Comparison of ENCODE assay signal across 11 mouse cellular contexts in the genomic region with DNA sequence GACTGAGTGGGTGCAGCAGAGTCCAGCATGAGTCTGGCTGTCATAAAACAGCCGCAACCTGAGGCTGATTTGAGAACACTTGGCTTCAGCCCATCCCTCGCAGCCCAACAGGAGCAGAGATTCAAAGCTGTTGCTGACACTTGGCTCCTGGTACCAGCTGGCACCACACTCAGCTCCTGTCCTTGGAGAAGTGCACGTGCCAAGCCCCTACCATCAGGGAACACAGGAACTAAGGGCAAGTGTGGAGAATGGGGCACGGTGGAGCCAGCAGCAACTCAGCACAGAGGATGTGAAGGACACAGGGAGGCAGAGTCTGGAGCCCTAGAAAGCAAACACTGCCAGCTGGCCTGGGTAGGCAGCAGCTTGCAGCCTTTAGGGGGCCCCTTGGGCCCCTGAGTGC. TPM values are rescaled to one million over a fixed set of nuclear protein-coding genes. Genes with fewer than 3 reads are reported as not detected.
DNase-seq lines count a peak whose midpoint lies in the region; ATAC-seq lines count a peak whose summit lies in the region.
"Had no signal": no experiment of that assay in that cellular context is flagged by ENCODE, and none has a peak within 500 bp of the region (broad histone marks: within the 10 kb centered on the region; RNA-seq: fewer than 3 reads in every experiment).

No protein-coding gene starts in this region.

- H3K9ac ChIP-seq in midbrain, embryonic 11.5 days (ENCODE audit: low read length): no peak overlapping the region
- no peak overlapping the region for H3K9ac ChIP-seq in forebrain, embryonic 15.5 days (replicated peaks)
- H3K9ac ChIP-seq in midbrain, embryonic 13.5 days (replicated peaks): peak overlapping the region; percentile 19; the same call in 1 of the 2 replicates
- H3K9ac ChIP-seq in kidney, embryonic 15.5 days: no peak overlapping the region
- H3K9ac ChIP-seq: neural tube, embryonic 12.5 days had no signal

- no peak overlapping the region for H3K4me2 ChIP-seq in midbrain, embryonic 11.5 days
- no peak overlapping the region for H3K4me2 ChIP-seq in forebrain, embryonic 15.5 days (replicated peaks)
- H3K4me2 ChIP-seq in midbrain, embryonic 13.5 days (replicated peaks): no peak overlapping the region
- no peak overlapping the region for H3K4me2 ChIP-seq in kidney, embryonic 15.5 days
- H3K4me2 ChIP-seq: neural tube, embryonic 12.5 days had no signal

- no peaks in the 10 kb centered on the region for H3K9me3 ChIP-seq in midbrain, embryonic 10.5 days (replicated peaks)
- H3K9me3 ChIP-seq in midbrain, embryonic 11.5 days (ENCODE audit: control insufficient read depth, low read length): no peaks in the 10 kb centered on the region
- no peaks in the 10 kb centered on the region for H3K9me3 ChIP-seq in forebrain, embryonic 15.5 days
- H3K9me3 ChIP-seq in midbrain, embryonic 13.5 days: no peaks in the 10 kb centered on the region
- no peaks in the 10 kb centered on the region for H3K9me3 ChIP-seq in kidney, embryonic 15.5 days (replicated peaks)
- H3K9me3 ChIP-seq: neural tube, embryonic 12.5 days had no signal

- 24% methylated on average over 4 of the region's 4 CpGs for WGBS in midbrain, embryonic 10.5 days
- 33% methylated on average over 4 of the region's 4 CpGs for WGBS in midbrain, embryonic 11.5 days
- 13% methylated on average over 4 of the region's 4 CpGs for WGBS in forebrain, embryonic 15.5 days
- 17% methylated on average over 4 of the region's 4 CpGs for WGBS in midbrain, embryonic 13.5 days
- 16% methylated on average over 4 of the region's 4 CpGs for WGBS in kidney, embryonic 15.5 days

- no peaks in the 10 kb centered on the region for H3K36me3 ChIP-seq in midbrain, embryonic 10.5 days
- no peaks in the 10 kb centered on the region for H3K36me3 ChIP-seq in midbrain, embryonic 11.5 days (ENCODE audit: control insufficient read depth, insufficient read depth, low read length)
- H3K36me3 ChIP-seq in forebrain, embryonic 15.5 days: no peaks in the 10 kb centered on the region
- H3K36me3 ChIP-seq in midbrain, embryonic 13.5 days: no peaks in the 10 kb centered on the region
- H3K36me3 ChIP-seq in kidney, embryonic 15.5 days: no peaks in the 10 kb centered on the region
- H3K36me3 ChIP-seq: neural tube, embryonic 12.5 days had no signal

- no peaks in the 10 kb centered on the region for H3K27me3 ChIP-seq in midbrain, embryonic 10.5 days (ENCODE audit: low read depth, poor library complexity, severe bottlenecking)
- no peaks in the 10 kb centered on the region for H3K27me3 ChIP-seq in midbrain, embryonic 11.5 days (ENCODE audit: control insufficient read depth, insufficient read depth, low read length)
- H3K27me3 ChIP-seq in forebrain, embryonic 15.5 days: no peaks in the 10 kb centered on the region
- H3K27me3 ChIP-seq in midbrain, embryonic 13.5 days: no peaks in the 10 kb centered on the region
- H3K27me3 ChIP-seq in kidney, embryonic 15.5 days: peaks cover 5% of the 10 kb centered on the region; the same call in 1 of the 2 replicates
- H3K27me3 ChIP-seq: neural tube, embryonic 12.5 days had no signal

- no peak overlapping the region for H3K4me3 ChIP-seq in midbrain, embryonic 10.5 days
- H3K4me3 ChIP-seq in midbrain, embryonic 11.5 days (ENCODE audit: low read depth, low read length): no peak overlapping the region
- H3K4me3 ChIP-seq in forebrain, embryonic 15.5 days: no peak overlapping the region
- no peak overlapping the region for H3K4me3 ChIP-seq in midbrain, embryonic 13.5 days (replicated peaks)
- H3K4me3 ChIP-seq in kidney, embryonic 15.5 days (replicated peaks): no peak overlapping the region
- H3K4me3 ChIP-seq: neural tube, embryonic 12.5 days had no signal

- peaks cover 24% of the 10 kb centered on the region for H3K4me1 ChIP-seq in midbrain, embryonic 10.5 days
- H3K4me1 ChIP-seq in midbrain, embryonic 11.5 days (ENCODE audit: control insufficient read depth, insufficient read depth, low read length): no peaks in the 10 kb centered on the region
- peaks cover 20% of the 10 kb centered on the region for H3K4me1 ChIP-seq in forebrain, embryonic 15.5 days
- peaks cover 23% of the 10 kb centered on the region for H3K4me1 ChIP-seq in midbrain, embryonic 13.5 days (replicated peaks)
- H3K4me1 ChIP-seq in kidney, embryonic 15.5 days: no peaks in the 10 kb centered on the region
- H3K4me1 ChIP-seq: neural tube, embryonic 12.5 days had no signal

- DNase-seq in midbrain, embryonic 10.5 days (ENCODE audit: low spot score): no peak
- DNase-seq in midbrain, embryonic 11.5 days (ENCODE audit: low spot score, missing footprints): no peak
- DNase-seq in cerebellum, adult 11 months: peak; percentile 63
- DNase-seq in urinary bladder, adult 2 months (ENCODE audit: low spot score): no peak
- no peak for DNase-seq in urinary bladder, postnatal 36 days (ENCODE audit: low spot score in 2 of 2)
- DNase-seq: lung, adult 2 months had no signal

- peak overlapping the region; percentile 39; the same call in 1 of the 2 replicates for H3K27ac ChIP-seq in midbrain, embryonic 10.5 days (replicated peaks)
- H3K27ac ChIP-seq in midbrain, embryonic 11.5 days (ENCODE audit: low read depth, low read length): no peak overlapping the region
- H3K27ac ChIP-seq in forebrain, embryonic 15.5 days (replicated peaks): peak overlapping the region; percentile 28; the same call in 1 of the 2 replicates
- no peak overlapping the region for H3K27ac ChIP-seq in midbrain, embryonic 13.5 days
- no peak overlapping the region for H3K27ac ChIP-seq in kidney, embryonic 15.5 days
- H3K27ac ChIP-seq: neural tube, embryonic 12.5 days had no signal

- no peak for ATAC-seq in midbrain, embryonic 11.5 days (ENCODE audit: low FRiP score)
- ATAC-seq in forebrain, embryonic 15.5 days (replicated peaks): peak; percentile 62
- peak; percentile 43 for ATAC-seq in midbrain, embryonic 13.5 days
- no peak for ATAC-seq in kidney, embryonic 15.5 days (replicated peaks; ENCODE audit: low FRiP score)

RNA-seq across cellular contexts. Expression of gene Allc, which starts 19.9 kb away (rescaled TPM):
- not detected in 2 replicates for polyA plus RNA-seq in midbrain, embryonic 10.5 days (2016; fragmentation: Nextera tagmentation; extraction: Ambion mirVana)
- polyA plus RNA-seq in midbrain, embryonic 11.5 days (2014; fragmentation: Nextera tagmentation; extraction: Ambion mirVana): not detected in 2 replicates
- 0.11 TPM in 1 of 2 replicates, not detected in the other for polyA plus RNA-seq in forebrain, embryonic 15.5 days (2015; fragmentation: Nextera tagmentation; extraction: Ambion mirVana)
- 0.13 TPM in 1 of 2 replicates, not detected in the other for polyA plus RNA-seq in midbrain, embryonic 13.5 days (2015; fragmentation: Nextera tagmentation; extraction: Ambion mirVana)
- polyA plus RNA-seq in urinary bladder, adult 2 months (2012; rRNA removed): not detected in 2 replicates
- polyA plus RNA-seq in kidney, embryonic 15.5 days (2015; fragmentation: Nextera tagmentation; extraction: Ambion mirVana): not detected in 2 replicates
- polyA plus RNA-seq: lung, adult 2 months; neural tube, embryonic 12.5 days; spleen, adult 2 months had no signal

RNA-seq across cellular contexts. Expression of gene Colec11, which starts 20.9 kb away (rescaled TPM):
- polyA plus RNA-seq in midbrain, embryonic 10.5 days (2016; fragmentation: Nextera tagmentation; extraction: Ambion mirVana): 0.12 and 0.17 TPM in 2 replicates
- polyA plus RNA-seq in midbrain, embryonic 11.5 days (2014; fragmentation: Nextera tagmentation; extraction: Ambion mirVana): 0.11 and 0.22 TPM in 2 replicates
- polyA plus RNA-seq in forebrain, embryonic 15.5 days (2015; fragmentation: Nextera tagmentation; extraction: Ambion mirVana): 0.52 and 0.73 TPM in 2 replicates
- 0.75 and 1.2 TPM in 2 replicates for polyA plus RNA-seq in midbrain, embryonic 13.5 days (2015; fragmentation: Nextera tagmentation; extraction: Ambion mirVana)
- polyA plus RNA-seq in urinary bladder, adult 2 months (2012; rRNA removed): 5.4 and 7.9 TPM in 2 replicates
- 3.3 and 4.8 TPM in 2 replicates for polyA plus RNA-seq in kidney, embryonic 15.5 days (2015; fragmentation: Nextera tagmentation; extraction: Ambion mirVana)

RNA-seq across cellular contexts. Expression of gene Rps7, which starts 33.5 kb away (rescaled TPM):
- polyA plus RNA-seq in midbrain, embryonic 10.5 days (2016; fragmentation: Nextera tagmentation; extraction: Ambion mirVana): 553 and 647 TPM in 2 replicates
- polyA plus RNA-seq in midbrain, embryonic 11.5 days (2014; fragmentation: Nextera tagmentation; extraction: Ambion mirVana): 750 and 791 TPM in 2 replicates
- polyA plus RNA-seq in forebrain, embryonic 15.5 days (2015; fragmentation: Nextera tagmentation; extraction: Ambion mirVana): 531 and 541 TPM in 2 replicates
- polyA plus RNA-seq in midbrain, embryonic 13.5 days (2015; fragmentation: Nextera tagmentation; extraction: Ambion mirVana): 507 and 547 TPM in 2 replicates
- polyA plus RNA-seq in urinary bladder, adult 2 months (2012; rRNA removed): 842 and 930 TPM in 2 replicates
- 680 and 816 TPM in 2 replicates for polyA plus RNA-seq in kidney, embryonic 15.5 days (2015; fragmentation: Nextera tagmentation; extraction: Ambion mirVana)

RNA-seq across cellular contexts. Expression of gene Rnaseh1, which starts 47.1 kb away (rescaled TPM):
- polyA plus RNA-seq in midbrain, embryonic 10.5 days (2016; fragmentation: Nextera tagmentation; extraction: Ambion mirVana): 34.1 and 35.4 TPM in 2 replicates
- polyA plus RNA-seq in midbrain, embryonic 11.5 days (2014; fragmentation: Nextera tagmentation; extraction: Ambion mirVana): 27.1 and 28.8 TPM in 2 replicates
- 29.8 and 31.0 TPM in 2 replicates for polyA plus RNA-seq in forebrain, embryonic 15.5 days (2015; fragmentation: Nextera tagmentation; extraction: Ambion mirVana)
- polyA plus RNA-seq in midbrain, embryonic 13.5 days (2015; fragmentation: Nextera tagmentation; extraction: Ambion mirVana): 24.9 and 28.7 TPM in 2 replicates
- 16.9 and 25.3 TPM in 2 replicates for polyA plus RNA-seq in urinary bladder, adult 2 months (2012; rRNA removed)
- 33.4 and 34.2 TPM in 2 replicates for polyA plus RNA-seq in kidney, embryonic 15.5 days (2015; fragmentation: Nextera tagmentation; extraction: Ambion mirVana)

RNA-seq across cellular contexts. Expression of gene Dcdc2c, which starts 50.1 kb away (rescaled TPM):
- polyA plus RNA-seq in midbrain, embryonic 10.5 days (2016; fragmentation: Nextera tagmentation; extraction: Ambion mirVana): 0.14 and 0.15 TPM in 2 replicates
- polyA plus RNA-seq in midbrain, embryonic 11.5 days (2014; fragmentation: Nextera tagmentation; extraction: Ambion mirVana): 0.10 and 0.18 TPM in 2 replicates
- 0.15 TPM in 1 of 2 replicates, not detected in the other for polyA plus RNA-seq in forebrain, embryonic 15.5 days (2015; fragmentation: Nextera tagmentation; extraction: Ambion mirVana)
- not detected in 2 replicates for polyA plus RNA-seq in midbrain, embryonic 13.5 days (2015; fragmentation: Nextera tagmentation; extraction: Ambion mirVana)
- polyA plus RNA-seq in urinary bladder, adult 2 months (2012; rRNA removed): not detected in 2 replicates
- polyA plus RNA-seq in kidney, embryonic 15.5 days (2015; fragmentation: Nextera tagmentation; extraction: Ambion mirVana): 0.12 TPM in 1 of 2 replicates, not detected in the other
- polyA plus RNA-seq: lung, adult 2 months; neural tube, embryonic 12.5 days; spleen, adult 2 months had no signal

Comparison
In these comparisons a context has a peak if more than half of its experiments do, and no peak if none do; other contexts are left out.
1. H3K27ac ChIP-seq: peak in midbrain, embryonic 10.5 days (single experiment) and forebrain, embryonic 15.5 days (single experiment); none in midbrain, embryonic 11.5 days (single experiment), midbrain, embryonic 13.5 days (single experiment) and kidney, embryonic 15.5 days (single experiment).
2. ATAC-seq: peak in forebrain, embryonic 15.5 days (single experiment) and midbrain, embryonic 13.5 days (single experiment); none in midbrain, embryonic 11.5 days (single experiment) and kidney, embryonic 15.5 days (single experiment).